Mouse (Mus musculus) stomach, embryonic 16.5 days (tissue): ENCODE data around the gene Afmid. TPM values are rescaled to one million over a fixed set of nuclear protein-coding genes. Genes with fewer than 3 reads are reported as not detected.

Experiments used
- ATAC-seq: fragments of 200-750 bp; cut with Nextera tagmentation; 2 replicates; pipeline ENCODE4 v1.8.0; 2017; ENCODE audit warnings: moderate number of reproducible peaks, moderate TSS enrichment; ENCODE audit not compliant: insufficient read depth, low FRiP score
- H3K27ac ChIP-seq: fragments of 300-500 bp; sonication (generic); 2 replicates; pipeline ENCODE4 v1.5.1; 2014; ENCODE audit warnings: low read length
- H3K27me3 ChIP-seq: fragments of 300-500 bp; sonication (generic); 2 replicates; pipeline ENCODE4 v1.6.1; 2014; ENCODE audit warnings: low read length, control low read depth, mixed read lengths; ENCODE audit not compliant: control insufficient read depth, insufficient read depth
- H3K36me3 ChIP-seq: fragments of 300-500 bp; sonication (generic); 2 replicates; pipeline ENCODE4 v1.6.1; 2014; ENCODE audit warnings: low read length; ENCODE audit not compliant: control insufficient read depth, insufficient read depth
- H3K4me1 ChIP-seq: fragments of 300-500 bp; sonication (generic); 2 replicates; pipeline ENCODE4 v1.6.1; 2014; ENCODE audit warnings: low read length, control low read depth, mixed read lengths; ENCODE audit not compliant: control insufficient read depth, insufficient read depth
- H3K4me2 ChIP-seq: fragments of 300-500 bp; sonication (generic); 2 replicates; pipeline ENCODE4 v1.6.1; 2014; ENCODE audit warnings: low read depth, low read length, mixed read lengths
- H3K4me3 ChIP-seq: fragments of 300-500 bp; sonication (generic); replicated peaks from 2 replicates; pipeline ENCODE4 v1.5.1; 2014; ENCODE audit warnings: mild to moderate bottlenecking, low read length
- H3K9ac ChIP-seq: fragments of 300-500 bp; sonication (generic); 2 replicates; pipeline ENCODE4 v1.6.1; 2014; ENCODE audit warnings: low read length
- H3K9me3 ChIP-seq: fragments of 300-500 bp; sonication (generic); replicated peaks from 2 replicates; pipeline ENCODE4 v1.6.1; 2016; ENCODE audit warnings: low read length, control low read depth; ENCODE audit not compliant: control insufficient read depth
- WGBS: fragments of 180-500 bp; shearing (Covaris S2); extraction: QIAGEN DNeasy Blood & Tissue Kit; methylation state at CpG from one replicate; pipeline ENCODE4 v1.1.7; 2014; 5-methylcytosine and 5-hydroxymethylcytosine counted together
- polyA plus RNA-seq: library from polyadenylated mRNA; unstranded; fragments of >200 nt; fragmentation: Nextera tagmentation; extraction: Ambion mirVana; gene quantifications from 2 replicates; pipeline ENCODE4 v1.2.1, GENCODE M21; 2015

The Afmid gene
- polyA plus RNA-seq, 1 experiment from 2014 or later: 6.8 TPM

DNA sequence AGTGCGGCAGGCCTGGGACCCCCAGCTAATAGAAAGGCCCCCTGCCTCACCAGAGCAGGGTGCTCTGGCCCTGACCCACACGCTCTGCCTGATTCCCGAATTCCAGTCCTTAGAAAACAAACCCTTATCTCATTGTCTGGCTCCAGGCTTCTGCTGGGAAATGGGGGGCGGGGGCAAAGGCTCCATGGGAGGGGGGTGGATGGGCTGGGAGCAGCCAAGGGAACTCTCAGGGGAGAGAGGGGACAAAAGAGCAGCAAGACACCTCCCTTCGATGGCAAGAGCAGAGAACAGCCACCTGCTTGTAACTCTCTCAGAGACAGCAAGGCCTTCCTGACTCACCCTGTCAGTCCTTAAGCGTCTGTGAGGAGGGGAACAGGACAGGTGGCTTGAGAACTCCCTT lies 50.0 kb downstream of the Afmid start:
- H3K27me3 ChIP-seq: no peaks in the 10 kb centered on the region
- H3K9ac ChIP-seq: no peak overlapping the region
- H3K4me3 ChIP-seq: no peak overlapping the region
- 37% methylated on average over 6 of the region's 6 CpGs for WGBS
- no peak overlapping the region for H3K4me2 ChIP-seq
- H3K36me3 ChIP-seq: no peaks in the 10 kb centered on the region
- no peak overlapping the region for H3K27ac ChIP-seq
- peaks cover 26% of the 10 kb centered on the region for H3K4me1 ChIP-seq
- no peak for ATAC-seq
- H3K9me3 ChIP-seq: no peaks in the 10 kb centered on the region

GRCm38 (mm10) chr11:117877917-117878745 lies 52.4 kb downstream of the Afmid start:
- H3K27me3 ChIP-seq: no peaks in the 10 kb centered on the region
- H3K4me3 ChIP-seq: no peak overlapping the region
- H3K9ac ChIP-seq: peak overlapping the region; percentile 63
- no peaks in the 10 kb centered on the region for H3K9me3 ChIP-seq
- peak overlapping the region; percentile 67 for H3K27ac ChIP-seq
- peak overlapping the region; percentile 11; the same call in 1 of the 2 replicates for H3K4me2 ChIP-seq
- H3K4me1 ChIP-seq: peaks cover 30% of the 10 kb centered on the region
- H3K36me3 ChIP-seq: no peaks in the 10 kb centered on the region
- peak; percentile 23 for ATAC-seq
- WGBS: 25% methylated on average over 13 of the region's 13 CpGs

DNA sequence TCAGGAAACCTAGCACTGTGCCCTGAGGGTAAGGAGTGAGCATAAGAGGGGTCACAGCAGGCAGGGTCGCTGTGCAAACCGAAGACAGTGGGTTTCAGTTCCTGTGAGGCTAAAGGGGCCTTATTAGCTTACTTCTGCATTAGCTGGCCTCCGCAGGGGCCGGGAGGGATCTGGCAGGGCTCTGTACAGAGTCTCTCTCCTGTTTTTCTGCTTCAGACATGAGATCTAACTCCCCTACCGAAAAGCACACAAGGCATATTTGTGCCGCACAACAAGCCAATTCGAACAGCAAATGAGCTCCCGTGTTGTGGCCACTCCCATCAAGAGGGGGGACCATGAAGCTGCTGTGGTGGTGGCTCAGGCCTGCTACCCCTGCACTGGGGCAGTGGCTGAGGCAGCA lies 53.2 kb downstream of the Afmid start:
- ATAC-seq: no peak
- H3K36me3 ChIP-seq: no peaks in the 10 kb centered on the region
- H3K4me1 ChIP-seq: peaks cover 30% of the 10 kb centered on the region
- no peak overlapping the region for H3K4me3 ChIP-seq
- no peaks in the 10 kb centered on the region for H3K9me3 ChIP-seq
- no peaks in the 10 kb centered on the region for H3K27me3 ChIP-seq
- H3K27ac ChIP-seq: peak overlapping the region; percentile 67
- WGBS: 21% methylated on average over 8 of the region's 8 CpGs
- peak overlapping the region; percentile 63 for H3K9ac ChIP-seq
- peak overlapping the region; percentile 11; the same call in 1 of the 2 replicates for H3K4me2 ChIP-seq

DNA sequence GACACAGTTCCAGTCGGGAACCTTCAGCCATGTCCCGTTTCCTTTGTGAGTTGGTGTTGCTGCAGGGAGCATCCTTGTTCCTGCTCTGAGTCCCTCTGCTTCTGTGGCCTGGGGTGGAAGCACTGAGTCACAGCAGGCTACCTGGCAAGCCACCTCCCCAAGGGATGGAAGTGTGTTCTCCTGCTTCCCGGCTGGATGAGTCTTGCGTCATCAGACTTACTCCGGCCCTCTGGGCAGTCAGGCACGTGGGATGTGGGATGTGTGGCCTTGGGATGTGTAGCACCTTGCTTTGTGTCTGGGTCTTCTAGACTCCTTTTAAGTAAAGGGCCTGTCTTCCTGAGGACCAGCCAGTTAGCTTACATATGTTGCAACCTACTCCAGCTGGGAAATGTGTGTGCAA lies 54.0 kb downstream of the Afmid start:
- Histone ChIP-seq H3K4me1 (peaks cover 30% of the 10 kb centered on the region), H3K4me2 (no peak overlapping the region), H3K4me3 (no peak overlapping the region), H3K27me3 (no peaks in the 10 kb centered on the region), H3K27ac (peak overlapping the region; percentile 67; the same call in 1 of the 2 replicates), H3K36me3 (no peaks in the 10 kb centered on the region), H3K9ac (no peak overlapping the region), H3K9me3 (no peaks in the 10 kb centered on the region)
- no peak for ATAC-seq
- WGBS: 79% methylated on average over 6 of the region's 6 CpGs

- Histone ChIP-seq H3K27me3 (no peaks in the 10 kb centered on the region), H3K36me3 (no peaks in the 10 kb centered on the region), H3K27ac (no peak overlapping the region), H3K9ac (no peak overlapping the region), H3K4me2 (no peak overlapping the region), H3K4me1 (peaks cover 30% of the 10 kb centered on the region), H3K4me3 (no peak overlapping the region), H3K9me3 (no peaks in the 10 kb centered on the region)
- WGBS: 85% methylated on average over 9 of the region's 9 CpGs
- ATAC-seq: no peak
Observed at GRCm38 (mm10) chr11:117880336-117880976, 54.7 kb downstream of the Afmid start.

- Histone ChIP-seq H3K4me2 (no peak overlapping the region), H3K36me3 (no peaks in the 10 kb centered on the region), H3K27ac (peak overlapping the region; percentile 63), H3K9me3 (no peaks in the 10 kb centered on the region), H3K4me3 (no peak overlapping the region), H3K9ac (0 out of 2 replicates have a peak overlapping the region, but pooled peaks have one; percentile 31), H3K4me1 (peaks cover 30% of the 10 kb centered on the region), H3K27me3 (no peaks in the 10 kb centered on the region)
- 75% methylated on average over 6 of the region's 6 CpGs for WGBS
- ATAC-seq: no peak
Observed at GRCm38 (mm10) chr11:117880977-117881358, 55.2 kb downstream of the Afmid start.

- H3K4me2 ChIP-seq: no peak overlapping the region
- 0 out of 2 replicates have a peak overlapping the region, but pooled peaks have one; percentile 33 for H3K9ac ChIP-seq
- peak overlapping the region; percentile 63 for H3K27ac ChIP-seq
- peaks cover 30% of the 10 kb centered on the region for H3K4me1 ChIP-seq
- WGBS: 7% methylated on average over 8 of the region's 8 CpGs
- peak; percentile 26; the same call in 1 of the 2 replicates for ATAC-seq
- no peaks in the 10 kb centered on the region for H3K27me3 ChIP-seq
- H3K36me3 ChIP-seq: no peaks in the 10 kb centered on the region
- no peaks in the 10 kb centered on the region for H3K9me3 ChIP-seq
- no peak overlapping the region for H3K4me3 ChIP-seq
Observed at GRCm38 (mm10) chr11:117881787-117882186, 56.1 kb downstream of the Afmid start.

- Histone ChIP-seq H3K4me1 (peaks cover 30% of the 10 kb centered on the region), H3K9me3 (no peaks in the 10 kb centered on the region), H3K9ac (0 out of 2 replicates have a peak overlapping the region, but pooled peaks have one; percentile 33), H3K27me3 (no peaks in the 10 kb centered on the region), H3K4me2 (no peak overlapping the region), H3K27ac (peak overlapping the region; percentile 63), H3K36me3 (no peaks in the 10 kb centered on the region), H3K4me3 (no peak overlapping the region)
- ATAC-seq: no peak
- WGBS: 86% methylated on average over 1 of the region's 1 CpGs
Observed at GRCm38 (mm10) chr11:117882208-117882607, 56.5 kb downstream of the Afmid start.

GRCm38 (mm10) chr11:117886000-117886399 lies 60.3 kb downstream of the Afmid start:
- 54% methylated on average over 5 of the region's 5 CpGs for WGBS
- H3K4me2 ChIP-seq: no peak overlapping the region
- no peak for ATAC-seq
- no peak overlapping the region for H3K9ac ChIP-seq
- no peaks in the 10 kb centered on the region for H3K36me3 ChIP-seq
- H3K27ac ChIP-seq: no peak overlapping the region
- no peak overlapping the region for H3K4me3 ChIP-seq
- no peaks in the 10 kb centered on the region for H3K9me3 ChIP-seq
- H3K27me3 ChIP-seq: no peaks in the 10 kb centered on the region
- peaks cover 43% of the 10 kb centered on the region for H3K4me1 ChIP-seq
